Mouse (Mus musculus) stomach, embryonic 16.5 days (tissue): ENCODE results near the gene Shbg. TPM values are rescaled to one million over a fixed set of nuclear protein-coding genes. Genes with fewer than 3 reads are reported as not detected.
A peak's percentile ranks its signal among the peaks of the same experiment; 100 is the strongest.

Experiments
- ATAC-seq: fragments of 200-750 bp; cut with Nextera tagmentation; 2 replicates; pipeline ENCODE4 v1.8.0; 2017; ENCODE audit warnings: moderate number of reproducible peaks, moderate TSS enrichment; ENCODE audit not compliant: insufficient read depth, low FRiP score
- H3K27ac ChIP-seq: fragments of 300-500 bp; sonication (generic); 2 replicates; pipeline ENCODE4 v1.5.1; 2014; ENCODE audit warnings: low read length
- H3K27me3 ChIP-seq: fragments of 300-500 bp; sonication (generic); 2 replicates; pipeline ENCODE4 v1.6.1; 2014; ENCODE audit warnings: low read length, control low read depth, mixed read lengths; ENCODE audit not compliant: control insufficient read depth, insufficient read depth
- H3K36me3 ChIP-seq: fragments of 300-500 bp; sonication (generic); 2 replicates; pipeline ENCODE4 v1.6.1; 2014; ENCODE audit warnings: low read length; ENCODE audit not compliant: control insufficient read depth, insufficient read depth
- H3K4me1 ChIP-seq: fragments of 300-500 bp; sonication (generic); 2 replicates; pipeline ENCODE4 v1.6.1; 2014; ENCODE audit warnings: low read length, control low read depth, mixed read lengths; ENCODE audit not compliant: control insufficient read depth, insufficient read depth
- H3K4me2 ChIP-seq: fragments of 300-500 bp; sonication (generic); 2 replicates; pipeline ENCODE4 v1.6.1; 2014; ENCODE audit warnings: low read depth, low read length, mixed read lengths
- H3K4me3 ChIP-seq: fragments of 300-500 bp; sonication (generic); replicated peaks from 2 replicates; pipeline ENCODE4 v1.5.1; 2014; ENCODE audit warnings: mild to moderate bottlenecking, low read length
- H3K9ac ChIP-seq: fragments of 300-500 bp; sonication (generic); 2 replicates; pipeline ENCODE4 v1.6.1; 2014; ENCODE audit warnings: low read length
- H3K9me3 ChIP-seq: fragments of 300-500 bp; sonication (generic); replicated peaks from 2 replicates; pipeline ENCODE4 v1.6.1; 2016; ENCODE audit warnings: low read length, control low read depth; ENCODE audit not compliant: control insufficient read depth
- WGBS: fragments of 180-500 bp; shearing (Covaris S2); extraction: QIAGEN DNeasy Blood & Tissue Kit; methylation state at CpG from one replicate; pipeline ENCODE4 v1.1.7; 2014; 5-methylcytosine and 5-hydroxymethylcytosine counted together
- microRNA counts: library from miRNA; unstranded; fragments of <30 nt; microRNA quantifications from one replicate; lab custom pipeline; 2016
- microRNA-seq: library from miRNA; unstranded; fragments of <30 nt; microRNA quantifications from one replicate; pipeline ENCODE4, GENCODE M21; 2016
- polyA plus RNA-seq: library from polyadenylated mRNA; unstranded; fragments of >200 nt; fragmentation: Nextera tagmentation; extraction: Ambion mirVana; gene quantifications from 2 replicates; pipeline ENCODE4 v1.2.1, GENCODE M21; 2015

Shbg gene
- polyA plus RNA-seq, 1 experiment from 2014 or later = 2.2 TPM

GRCm38 (mm10) chr11:69575220-69575619, 42.5 kb downstream of the Shbg start:
- Histone ChIP-seq H3K4me1 (peaks cover 18% of the 10 kb centered on the region), H3K4me3 (no peak overlapping the region), H3K9ac (no peak overlapping the region), H3K36me3 (no peaks in the 10 kb centered on the region), H3K9me3 (no peaks in the 10 kb centered on the region), H3K27ac (no peak overlapping the region), H3K27me3 (no peaks in the 10 kb centered on the region), H3K4me2 (no peak overlapping the region)
- ATAC-seq = no peak
- WGBS = 57% methylated on average over 3 of the region's 3 CpGs

GRCm38 (mm10) chr11:69565131-69565530, 52.6 kb downstream of the Shbg start:
- no peaks in the 10 kb centered on the region for H3K9me3 ChIP-seq
- whole genome bisulfite sequencing = 83% methylated on average over 8 of the region's 8 CpGs
- H3K4me2 ChIP-seq = no peak overlapping the region
- no peak overlapping the region for H3K9ac ChIP-seq
- H3K4me1 ChIP-seq = no peaks in the 10 kb centered on the region
- ATAC-seq = no peak
- no peaks in the 10 kb centered on the region; the same call in 1 of the 2 replicates for H3K36me3 ChIP-seq
- no peaks in the 10 kb centered on the region for H3K27me3 ChIP-seq
- no peak overlapping the region for H3K27ac ChIP-seq
- no peak overlapping the region for H3K4me3 ChIP-seq

MicroRNAs within 50 kb of the gene (microRNA counts, 519-probe panel; counts per million panel counts)
- microRNA mmu-miR-1934 (lab: Ali Mortazavi, UCI) (not detected), microRNA mmu-miR-467f (lab: Ali Mortazavi, UCI) (2,797 counts per million, percentile 64 among the panel's probes with 10 or more counts)

Small RNA genes within 50 kb of the gene (microRNA-seq; reads per million reads assigned to microRNA genes)
- 2.8 reads per million, percentile 15 among the genes with 10 or more reads in this experiment for gene Mir1934
- not detected for gene Mir467f

Other genes with a start within 250 kb of the Shbg start
- gene Chd3, start 248.5 kb downstream of the Shbg start, polyA plus RNA-seq = 48.5 and 55.4 TPM in 2 replicates
- gene Naa38, start 222.4 kb downstream of the Shbg start, polyA plus RNA-seq = 144 and 148 TPM in 2 replicates
- gene Cyb5d1, start 222.3 kb downstream of the Shbg start, polyA plus RNA-seq = 29.4 TPM in 2 replicates
- gene Tmem88, start 219.7 kb downstream of the Shbg start, polyA plus RNA-seq = 26.4 and 28.7 TPM in 2 replicates
- gene Kdm6b, start 204.2 kb downstream of the Shbg start, polyA plus RNA-seq = 21.2 and 21.4 TPM in 2 replicates
- gene Dnah2, start 68.8 kb downstream of the Shbg start, polyA plus RNA-seq = 0.54 and 0.69 TPM in 2 replicates
- gene Efnb3, start 57.7 kb downstream of the Shbg start, polyA plus RNA-seq = 7.2 and 7.3 TPM in 2 replicates
- 19.3 and 21.6 TPM in 2 replicates for gene Wrap53, start 37.6 kb downstream of the Shbg start, polyA plus RNA-seq
- gene Trp53, start 37.5 kb downstream of the Shbg start, polyA plus RNA-seq = 118 and 120 TPM in 2 replicates
- 9.5 and 10.4 TPM in 2 replicates for gene Atp1b2, start 12.0 kb downstream of the Shbg start, polyA plus RNA-seq
- gene Sat2, start 4.1 kb upstream of the Shbg start, polyA plus RNA-seq = 18.1 and 19.6 TPM in 2 replicates
- gene Fxr2, start 15.1 kb upstream of the Shbg start, polyA plus RNA-seq = 20.9 and 22.1 TPM in 2 replicates
- gene Sox15, start 37.4 kb upstream of the Shbg start, polyA plus RNA-seq = 7.7 and 7.9 TPM in 2 replicates
- gene Mpdu1, start 44.7 kb upstream of the Shbg start, polyA plus RNA-seq = 67.7 and 68.8 TPM in 2 replicates
- 18.9 and 19.6 TPM in 2 replicates for gene Cd68, start 48.2 kb upstream of the Shbg start, polyA plus RNA-seq
- 454 and 462 TPM in 2 replicates for gene Eif4a1, start 54.5 kb upstream of the Shbg start, polyA plus RNA-seq
- 66.3 and 68.5 TPM in 2 replicates for gene Senp3, start 64.2 kb upstream of the Shbg start, polyA plus RNA-seq
- 0.59 and 1.0 TPM in 2 replicates for gene Tnfsf13, start 67.9 kb upstream of the Shbg start, polyA plus RNA-seq
- gene Tnfsf12, start 77.9 kb upstream of the Shbg start, polyA plus RNA-seq = 8.8 and 9.6 TPM in 2 replicates
- gene Tnfsfm13, start 78.2 kb upstream of the Shbg start, polyA plus RNA-seq = 2.9 and 4.2 TPM in 2 replicates
- 17.7 and 20.6 TPM in 2 replicates for gene Polr2a, start 140.7 kb upstream of the Shbg start, polyA plus RNA-seq
- gene Slc35g3, start 144.1 kb upstream of the Shbg start, polyA plus RNA-seq = 0.17 TPM in 1 of 2 replicates, not detected in the other
- 3.4 TPM in 2 replicates for gene Zbtb4, start 148.0 kb upstream of the Shbg start, polyA plus RNA-seq
- 5.3 and 10.3 TPM in 2 replicates for gene Chrnb1, start 178.0 kb upstream of the Shbg start, polyA plus RNA-seq
- 1.8 and 2.5 TPM in 2 replicates for gene Fgf11, start 184.0 kb upstream of the Shbg start, polyA plus RNA-seq
- 14.2 and 15.0 TPM in 2 replicates for gene Tmem102, start 187.7 kb upstream of the Shbg start, polyA plus RNA-seq
- 0.03 TPM in 1 of 2 replicates, not detected in the other for gene Gm39566, start 197.4 kb upstream of the Shbg start, polyA plus RNA-seq
- not detected in 2 replicates for gene Spem2, start 200.6 kb upstream of the Shbg start, polyA plus RNA-seq
- not detected in 2 replicates for gene Spem1, start 204.3 kb upstream of the Shbg start, polyA plus RNA-seq
- gene Nlgn2, start 219.9 kb upstream of the Shbg start, polyA plus RNA-seq = 5.3 and 6.4 TPM in 2 replicates
- 377 and 401 TPM in 2 replicates for gene Tmem256, start 220.6 kb upstream of the Shbg start, polyA plus RNA-seq
- 85.1 and 98.5 TPM in 2 replicates for gene Plscr3, start 228.5 kb upstream of the Shbg start, polyA plus RNA-seq
- 15.3 and 19.1 TPM in 2 replicates for gene Tnk1, start 240.8 kb upstream of the Shbg start, polyA plus RNA-seq